Mouse (Mus musculus) v-Abl transformed pro-B cells (cell line): ENCODE data around the gene Trmt11.
"Not testable (repeated sequence)": the region's sequence is repeated elsewhere in the genome, so short reads cannot be mapped to it uniquely, and the experiment has no call there.

Source experiments
- in situ Hi-C, 2 experiments: fragments of 400-800 bp; cut with MboI; formaldehyde crosslinking; loops; one replicate each; pipeline ENCODE4 v1.15.1; 2025; ENCODE audit not compliant: unreplicated experiment in 2 of 2

Gene Trmt11

GRCm38 (mm10) chr10:30566364-30566763 lies 34.2 kb downstream of the Trmt11 start:
- in situ Hi-C loops = no loop called here

DNA sequence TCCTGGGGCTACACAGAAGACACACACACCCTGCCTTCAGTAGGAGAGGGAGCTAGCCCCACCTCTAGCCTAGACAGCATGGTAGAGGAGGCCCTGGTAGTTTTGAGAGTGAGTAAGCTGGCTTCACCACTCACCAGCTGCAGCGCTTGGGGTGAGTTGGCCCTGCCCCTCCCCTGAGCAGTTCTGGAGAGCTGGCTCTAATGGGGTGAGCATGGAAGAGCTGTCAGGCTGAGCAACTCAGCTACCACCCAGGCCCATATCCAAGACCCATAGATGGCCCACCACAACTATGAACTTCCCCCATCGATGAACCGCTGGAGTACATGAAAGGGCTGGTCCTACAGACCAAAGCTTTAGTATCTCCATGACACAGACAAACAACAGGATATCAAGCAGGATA lies 35.9 kb downstream of the Trmt11 start:
- in situ Hi-C loops = no loop called here

- in situ Hi-C loops = no loop called here
Measured at GRCm38 (mm10) chr10:30555686-30556578, 44.6 kb downstream of the Trmt11 start.

- in situ Hi-C loops = no loop called here
Measured at GRCm38 (mm10) chr10:30552377-30552776, 48.2 kb downstream of the Trmt11 start.

- in situ Hi-C loops = loop anchor here in 1 of 2 experiments (5.0 kb wide), 1 partner anchor 42 kb away; no protein-coding TSS in a partner anchor
Measured at GRCm38 (mm10) chr10:30549974-30550373, 50.6 kb downstream of the Trmt11 start.

DNA sequence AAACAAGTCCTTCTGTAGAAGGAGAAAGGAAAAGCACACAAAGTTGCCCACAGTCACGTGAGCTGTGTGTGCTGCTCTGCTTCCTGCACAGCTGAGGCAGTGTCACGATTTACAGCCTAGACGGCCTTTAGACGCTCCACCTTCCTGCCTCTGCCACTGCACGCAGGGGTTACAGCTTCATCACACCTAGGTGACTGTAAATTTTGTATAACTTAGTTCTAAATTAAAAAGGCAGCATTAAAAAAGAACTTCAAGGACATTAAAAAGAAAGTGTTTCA lies 62.1 kb downstream of the Trmt11 start:
- in situ Hi-C loops = no loop called here

GRCm38 (mm10) chr10:30537734-30538537 lies 62.6 kb downstream of the Trmt11 start:
- in situ Hi-C loops = no loop called here

DNA sequence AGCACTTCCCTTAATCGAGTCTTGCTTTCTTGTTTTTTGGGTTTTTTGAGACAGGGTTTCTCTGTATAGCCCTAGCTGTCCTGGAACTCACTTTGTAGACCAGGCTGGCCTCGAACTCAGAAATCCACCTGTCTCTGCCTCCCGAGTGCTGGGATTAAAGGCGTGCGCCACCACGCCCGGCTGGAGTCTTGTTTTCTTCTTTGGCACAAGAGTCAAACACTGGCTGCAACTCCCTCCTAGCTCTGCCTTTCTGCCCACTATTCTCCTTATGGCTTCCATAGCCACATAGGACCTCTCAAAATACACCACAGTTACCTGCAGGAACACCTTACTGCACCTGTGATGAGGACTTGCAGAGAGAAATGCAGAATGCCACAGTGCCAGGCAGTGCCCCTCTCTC lies 64.6 kb downstream of the Trmt11 start:
- in situ Hi-C loops = not testable (repeated sequence)

DNA sequence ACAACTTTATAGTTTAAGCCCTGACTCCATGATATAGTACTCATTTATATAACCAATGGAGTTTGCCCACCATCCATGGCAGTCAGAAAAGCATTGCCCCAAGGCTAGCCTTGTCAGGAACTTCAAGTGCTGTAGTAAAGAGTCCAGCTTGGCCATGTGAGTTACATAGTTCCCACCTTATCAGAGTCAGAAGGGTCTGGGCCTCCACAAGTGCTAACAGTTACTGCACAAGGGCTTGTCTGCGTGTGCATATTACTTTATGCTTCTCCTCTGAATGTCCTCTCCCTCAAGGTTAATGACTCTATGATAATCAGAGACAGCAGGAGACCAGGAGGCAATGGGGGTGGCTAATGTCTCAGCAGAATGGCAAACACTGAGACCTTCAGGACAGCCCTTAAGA lies 73.4 kb downstream of the Trmt11 start:
- in situ Hi-C loops = no loop called here

- in situ Hi-C loops = no loop called here
Measured at GRCm38 (mm10) chr10:30521727-30522126, 78.8 kb downstream of the Trmt11 start.

DNA sequence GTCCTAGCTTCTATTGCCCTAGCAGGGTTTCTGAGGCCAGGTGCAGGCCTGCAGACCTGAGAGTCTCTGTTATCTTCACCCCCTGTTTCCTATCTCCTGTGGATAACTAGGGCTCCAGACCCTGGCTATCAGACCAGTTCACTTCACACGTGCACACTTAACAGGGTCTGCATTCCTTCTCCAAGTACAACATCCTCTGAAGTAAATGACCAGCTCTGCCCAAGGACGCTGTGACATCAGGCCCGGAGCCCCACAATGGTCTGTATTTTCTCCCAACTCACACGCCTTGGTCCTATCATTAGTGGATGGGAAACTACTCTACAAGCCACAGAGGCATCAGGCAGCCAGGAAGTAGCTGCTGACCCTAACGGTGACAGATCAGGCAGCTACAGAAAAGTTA lies 81.4 kb downstream of the Trmt11 start:
- in situ Hi-C loops = no loop called here

DNA sequence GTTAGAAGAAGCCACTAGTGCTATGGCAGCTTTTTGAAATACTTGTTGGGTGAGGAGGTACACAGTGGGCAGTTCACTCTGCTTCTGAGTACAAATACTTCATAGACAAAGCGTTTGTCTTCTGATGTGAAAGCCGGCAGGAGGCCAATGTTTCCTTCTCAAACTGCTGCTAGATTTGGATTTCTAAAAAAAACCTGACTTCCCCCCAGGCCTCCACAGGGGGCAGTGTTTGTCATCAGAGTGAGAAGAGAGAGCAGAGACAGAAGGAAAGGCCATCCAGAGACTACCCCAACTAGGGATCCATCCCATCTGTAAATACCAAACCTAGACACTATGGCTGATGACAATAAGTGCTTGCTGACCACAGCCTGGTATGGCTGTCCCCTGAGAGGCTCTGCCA lies 83.3 kb downstream of the Trmt11 start:
- in situ Hi-C loops = no loop called here

- in situ Hi-C loops = no loop called here
Measured at GRCm38 (mm10) chr10:30516771-30517170, 83.8 kb downstream of the Trmt11 start.

DNA sequence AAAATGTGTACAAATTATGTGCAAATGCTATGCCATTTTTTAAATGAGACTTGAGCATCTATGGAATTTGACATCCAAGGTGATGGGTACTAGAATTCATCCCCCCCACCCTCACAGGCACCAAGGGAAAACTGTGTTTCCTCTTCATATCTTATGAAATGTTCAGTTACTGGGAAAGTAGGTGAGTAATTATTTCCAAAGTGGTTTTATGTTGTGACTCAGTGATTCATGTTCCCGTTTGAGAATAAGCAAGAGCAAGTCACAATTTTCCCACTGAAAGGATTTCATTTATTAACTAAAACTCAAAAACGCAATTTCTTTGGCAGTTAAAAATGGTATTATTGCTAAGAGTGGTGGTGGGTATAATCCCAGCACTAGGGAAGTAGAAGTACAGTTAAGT lies 95.8 kb downstream of the Trmt11 start:
- in situ Hi-C loops = no loop called here

DNA sequence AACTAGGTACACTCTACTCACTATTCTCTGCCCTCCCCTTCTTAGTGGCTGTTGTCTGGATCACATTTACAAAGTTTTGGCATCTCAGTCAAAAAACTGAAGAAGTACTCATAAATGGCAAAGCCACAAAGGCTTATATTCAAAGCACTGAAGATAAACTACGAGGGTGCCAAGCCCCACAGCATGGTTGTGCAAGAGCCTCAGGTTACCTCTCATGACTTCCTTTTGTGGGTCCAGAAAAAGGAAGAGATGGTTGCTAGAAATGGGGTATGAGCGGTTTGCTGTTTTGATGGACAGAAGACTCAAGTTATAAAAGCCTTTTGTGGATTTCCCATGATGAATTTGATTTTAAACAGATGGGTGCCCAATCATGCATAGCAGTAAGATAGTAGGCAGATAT lies 97.4 kb downstream of the Trmt11 start:
- in situ Hi-C loops = no loop called here

GRCm38 (mm10) chr10:30502718-30503117 lies 97.8 kb downstream of the Trmt11 start:
- in situ Hi-C loops = no loop called here

GRCm38 (mm10) chr10:30498223-30498622 lies 102.3 kb downstream of the Trmt11 start:
- in situ Hi-C loops = not testable (repeated sequence)
